Mouse (Mus musculus): Measurements from ENCODE around the gene Vmn1r119. TPM values are rescaled to one million over a fixed set of nuclear protein-coding genes. Genes with fewer than 3 reads are reported as not detected.
"Not testable (repeated sequence)": the region's sequence is repeated elsewhere in the genome, so short reads cannot be mapped to it uniquely, and the experiment has no call there.

Gene Vmn1r119
- not detected in 2 replicates for polyA plus RNA-seq (2014; fragmentation: Nextera tagmentation; extraction: Ambion mirVana)

GRCm38 (mm10) chr7:21012355-21012754 is at the start of gene Vmn1r119:
Vmn1r119 (minus strand) TSS chr7:21012455.
- WGBS, result no CpG with 5 or more reads among the region's 2 CpGs
- H3K9me3 ChIP-seq (ENCODE audit: control insufficient read depth, low read length); H3K4me3 ChIP-seq (ENCODE audit: low read depth, low read length); H3K4me2 ChIP-seq (ENCODE audit: low read depth, severe bottlenecking); H3K4me1 ChIP-seq (ENCODE audit: control insufficient read depth, insufficient read depth, low read length); DNase-seq (ENCODE audit: low spot score); H3K36me3 ChIP-seq (ENCODE audit: control insufficient read depth, insufficient read depth, low read length); H3K27me3 ChIP-seq (ENCODE audit: control insufficient read depth, insufficient read depth, low read length); H3K27ac ChIP-seq (replicated peaks; ENCODE audit: low read depth, low read length); ATAC-seq (ENCODE audit: insufficient number of reproducible peaks, low FRiP score, low TSS enrichment, low read depth); H3K9ac ChIP-seq (ENCODE audit: low read length): not testable (repeated sequence)

DNA sequence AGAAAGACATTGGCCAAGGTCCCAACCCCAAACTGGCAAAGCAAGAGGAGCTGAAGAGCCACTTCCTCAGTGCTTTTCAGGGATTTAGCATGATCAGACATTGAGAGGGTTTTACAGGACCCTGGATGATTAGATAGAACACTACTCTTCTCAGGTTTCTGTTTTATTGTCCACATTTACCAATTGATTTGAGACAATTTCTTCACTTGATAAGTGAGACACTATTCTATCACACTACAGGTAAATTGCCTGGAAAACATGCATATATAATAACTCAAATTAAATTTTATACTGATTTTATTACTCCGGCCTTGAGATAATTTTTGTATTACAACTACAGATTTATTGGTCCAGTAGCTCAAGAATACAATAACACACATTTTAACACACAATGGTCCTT is 41.4 kb upstream of the Vmn1r119 start, which contains the start of gene Vmn1r120:
TSS of gene Vmn1r120 (minus strand) at position 101 of the 400 bp plus-strand sequence.
- 100% methylated on average over 1 of the region's 1 CpGs for WGBS
- not testable (repeated sequence) for H3K4me2 ChIP-seq (ENCODE audit: low read depth, severe bottlenecking); H3K4me3 ChIP-seq (ENCODE audit: low read depth, low read length); DNase-seq (ENCODE audit: low spot score); H3K4me1 ChIP-seq (ENCODE audit: control insufficient read depth, insufficient read depth, low read length); H3K27ac ChIP-seq (replicated peaks; ENCODE audit: low read depth, low read length); ATAC-seq (ENCODE audit: insufficient number of reproducible peaks, low FRiP score, low TSS enrichment, low read depth); H3K36me3 ChIP-seq (ENCODE audit: control insufficient read depth, insufficient read depth, low read length); H3K9me3 ChIP-seq (ENCODE audit: control insufficient read depth, low read length); H3K9ac ChIP-seq (ENCODE audit: low read length); H3K27me3 ChIP-seq (ENCODE audit: control insufficient read depth, insufficient read depth, low read length)

Other genes with a start within 250 kb of the Vmn1r119 start
- not detected in 2 replicates for gene Vmn1r112, start 241.3 kb downstream of the Vmn1r119 start, polyA plus RNA-seq (2014; fragmentation: Nextera tagmentation; extraction: Ambion mirVana)
- gene Vmn1r113, start 225.2 kb downstream of the Vmn1r119 start, polyA plus RNA-seq (2014; fragmentation: Nextera tagmentation; extraction: Ambion mirVana), result not detected in 2 replicates
- gene Vmn1r114, start 200.3 kb downstream of the Vmn1r119 start, polyA plus RNA-seq (2014; fragmentation: Nextera tagmentation; extraction: Ambion mirVana), result not detected in 2 replicates
- gene Vmn1r115, start 167.5 kb downstream of the Vmn1r119 start, polyA plus RNA-seq (2014; fragmentation: Nextera tagmentation; extraction: Ambion mirVana), result not detected in 2 replicates
- not detected in 2 replicates for gene Vmn1r116, start 140.2 kb downstream of the Vmn1r119 start, polyA plus RNA-seq (2014; fragmentation: Nextera tagmentation; extraction: Ambion mirVana)
- gene Vmn1r117, start 128.3 kb downstream of the Vmn1r119 start, polyA plus RNA-seq (2014; fragmentation: Nextera tagmentation; extraction: Ambion mirVana), result not detected in 2 replicates
- gene Vmn1r118, start 100.1 kb downstream of the Vmn1r119 start, polyA plus RNA-seq (2014; fragmentation: Nextera tagmentation; extraction: Ambion mirVana), result not detected in 2 replicates
- gene Vmn1r120, start 41.3 kb upstream of the Vmn1r119 start, polyA plus RNA-seq (2014; fragmentation: Nextera tagmentation; extraction: Ambion mirVana), result not detected in 2 replicates
- gene Vmn1r121, start 86.1 kb upstream of the Vmn1r119 start, polyA plus RNA-seq (2014; fragmentation: Nextera tagmentation; extraction: Ambion mirVana), result not detected in 2 replicates
- gene Vmn1r122, start 121.7 kb upstream of the Vmn1r119 start, polyA plus RNA-seq (2014; fragmentation: Nextera tagmentation; extraction: Ambion mirVana), result not detected in 2 replicates
- gene Vmn1r123, start 149.7 kb upstream of the Vmn1r119 start, polyA plus RNA-seq (2014; fragmentation: Nextera tagmentation; extraction: Ambion mirVana), result not detected in 2 replicates
- gene Gm5157, start 178.0 kb upstream of the Vmn1r119 start, polyA plus RNA-seq (2014; fragmentation: Nextera tagmentation; extraction: Ambion mirVana), result not detected in 2 replicates
- not detected in 2 replicates for gene Vmn1r124, start 248.2 kb upstream of the Vmn1r119 start, polyA plus RNA-seq (2014; fragmentation: Nextera tagmentation; extraction: Ambion mirVana)